Mouse (Mus musculus) heart, postnatal 0 days (tissue): ENCODE measurements around the gene Lcor.

Source experiments
- CTCF ChIP-seq: IDR thresholded peaks from 2 replicates; pipeline ENCODE4 v1.5.1; 2016; ENCODE audit warnings: antibody characterized with exemption, control low read depth, low read depth
- EP300 ChIP-seq: IDR thresholded peaks from 2 replicates; pipeline ENCODE4 v1.6.1; 2016; ENCODE audit warnings: antibody characterized with exemption, low read depth

GRCm38 (mm10) chr19:41600647-41601046 is 118.2 kb downstream of the Lcor start:
- TF ChIP-seq EP300 (no peak), CTCF (no peak)
